Mouse (Mus musculus): ENCODE measurements around the gene Ripor3. TPM values are rescaled to one million over a fixed set of nuclear protein-coding genes. Genes with fewer than 3 reads are reported as not detected.

Ripor3 gene
- polyA plus RNA-seq, 1 experiment from 2014 or later = 0.93 TPM

GRCm38 (mm10) chr2:167975746-167976145 is 34.7 kb downstream of the Ripor3 start:
- H3K27ac ChIP-seq = no peak overlapping the region
- H3K36me3 ChIP-seq (replicated peaks) = peaks cover 93% of the 10 kb centered on the region
- no peaks in the 10 kb centered on the region for H3K9me3 ChIP-seq
- H3K27me3 ChIP-seq (ENCODE audit: poor library complexity, severe bottlenecking) = no peaks in the 10 kb centered on the region
- H3K4me3 ChIP-seq = no peak overlapping the region
- WGBS = 94% methylated on average over 12 of the region's 12 CpGs
- DNase-seq (ENCODE audit: extremely low spot score, low spot score) = no peak
- H3K4me1 ChIP-seq = no peaks in the 10 kb centered on the region

GRCm38 (mm10) chr2:167972809-167973208 is 37.6 kb downstream of the Ripor3 start:
- H3K27me3 ChIP-seq (ENCODE audit: poor library complexity, severe bottlenecking) = no peaks in the 10 kb centered on the region
- no peak overlapping the region for H3K4me3 ChIP-seq
- peaks cover 100% of the 10 kb centered on the region for H3K36me3 ChIP-seq (replicated peaks)
- H3K9me3 ChIP-seq = no peaks in the 10 kb centered on the region
- no peaks in the 10 kb centered on the region for H3K4me1 ChIP-seq
- 55% methylated on average over 1 of the region's 1 CpGs for WGBS
- no peak overlapping the region for H3K27ac ChIP-seq
- DNase-seq (ENCODE audit: extremely low spot score, low spot score) = no peak

- Histone ChIP-seq H3K4me1 (no peaks in the 10 kb centered on the region), H3K4me3 (no peak overlapping the region), H3K36me3 (replicated peaks) (peaks cover 100% of the 10 kb centered on the region), H3K27me3 (ENCODE audit: poor library complexity, severe bottlenecking) (no peaks in the 10 kb centered on the region), H3K27ac (no peak overlapping the region), H3K9me3 (no peaks in the 10 kb centered on the region)
- 92% methylated on average over 5 of the region's 5 CpGs for WGBS
- no peak for DNase-seq (ENCODE audit: extremely low spot score, low spot score)
Observed at GRCm38 (mm10) chr2:167972146-167972545, 38.3 kb downstream of the Ripor3 start.

GRCm38 (mm10) chr2:167969851-167970541 is 40.4 kb downstream of the Ripor3 start:
- Histone ChIP-seq H3K36me3 (replicated peaks) (peaks cover 100% of the 10 kb centered on the region), H3K4me3 (no peak overlapping the region), H3K27me3 (ENCODE audit: poor library complexity, severe bottlenecking) (no peaks in the 10 kb centered on the region), H3K27ac (no peak overlapping the region), H3K9me3 (no peaks in the 10 kb centered on the region), H3K4me1 (no peaks in the 10 kb centered on the region)
- WGBS = 95% methylated on average over 10 of the region's 10 CpGs
- no peak for DNase-seq (ENCODE audit: extremely low spot score, low spot score)

GRCm38 (mm10) chr2:167968504-167968903 is 41.9 kb downstream of the Ripor3 start:
- Histone ChIP-seq H3K27ac (no peak overlapping the region), H3K4me3 (no peak overlapping the region), H3K9me3 (no peaks in the 10 kb centered on the region), H3K4me1 (no peaks in the 10 kb centered on the region), H3K27me3 (ENCODE audit: poor library complexity, severe bottlenecking) (no peaks in the 10 kb centered on the region), H3K36me3 (replicated peaks) (peaks cover 100% of the 10 kb centered on the region)
- WGBS = 96% methylated on average over 7 of the region's 7 CpGs
- DNase-seq (ENCODE audit: extremely low spot score, low spot score) = no peak

GRCm38 (mm10) chr2:167965911-167966310 is 44.5 kb downstream of the Ripor3 start:
- H3K9me3 ChIP-seq = no peaks in the 10 kb centered on the region
- H3K4me3 ChIP-seq = no peak overlapping the region
- 96% methylated on average over 3 of the region's 3 CpGs for WGBS
- no peaks in the 10 kb centered on the region for H3K27me3 ChIP-seq (ENCODE audit: poor library complexity, severe bottlenecking)
- H3K36me3 ChIP-seq (replicated peaks) = peaks cover 79% of the 10 kb centered on the region
- no peak for DNase-seq (ENCODE audit: extremely low spot score, low spot score)
- H3K4me1 ChIP-seq = no peaks in the 10 kb centered on the region
- H3K27ac ChIP-seq = no peak overlapping the region

GRCm38 (mm10) chr2:167964320-167964719 is 46.1 kb downstream of the Ripor3 start:
- Histone ChIP-seq H3K36me3 (replicated peaks) (peaks cover 70% of the 10 kb centered on the region), H3K27ac (no peak overlapping the region), H3K4me3 (no peak overlapping the region), H3K27me3 (ENCODE audit: poor library complexity, severe bottlenecking) (no peaks in the 10 kb centered on the region), H3K4me1 (peaks cover 12% of the 10 kb centered on the region), H3K9me3 (no peaks in the 10 kb centered on the region)
- WGBS = 95% methylated on average over 9 of the region's 9 CpGs
- no peak for DNase-seq (ENCODE audit: extremely low spot score, low spot score)

- no peak overlapping the region for H3K4me3 ChIP-seq
- peaks cover 65% of the 10 kb centered on the region for H3K36me3 ChIP-seq (replicated peaks)
- H3K9me3 ChIP-seq = no peaks in the 10 kb centered on the region
- 92% methylated on average over 9 of the region's 9 CpGs for WGBS
- peaks cover 14% of the 10 kb centered on the region for H3K4me1 ChIP-seq
- H3K27ac ChIP-seq = no peak overlapping the region
- no peak for DNase-seq (ENCODE audit: extremely low spot score, low spot score)
- no peaks in the 10 kb centered on the region for H3K27me3 ChIP-seq (ENCODE audit: poor library complexity, severe bottlenecking)
Observed at GRCm38 (mm10) chr2:167963778-167964300, 46.6 kb downstream of the Ripor3 start.

GRCm38 (mm10) chr2:167963176-167963575 is 47.2 kb downstream of the Ripor3 start:
- Histone ChIP-seq H3K9me3 (no peaks in the 10 kb centered on the region), H3K4me3 (no peak overlapping the region), H3K4me1 (peaks cover 14% of the 10 kb centered on the region), H3K27ac (no peak overlapping the region), H3K36me3 (replicated peaks) (peaks cover 58% of the 10 kb centered on the region), H3K27me3 (ENCODE audit: poor library complexity, severe bottlenecking) (no peaks in the 10 kb centered on the region)
- WGBS = 91% methylated on average over 4 of the region's 4 CpGs
- DNase-seq (ENCODE audit: extremely low spot score, low spot score) = no peak

GRCm38 (mm10) chr2:167962347-167962746 is 48.1 kb downstream of the Ripor3 start:
- H3K4me1 ChIP-seq = peaks cover 14% of the 10 kb centered on the region
- DNase-seq (ENCODE audit: extremely low spot score, low spot score) = no peak
- WGBS = 91% methylated on average over 6 of the region's 6 CpGs
- H3K36me3 ChIP-seq (replicated peaks) = peaks cover 52% of the 10 kb centered on the region
- no peak overlapping the region for H3K4me3 ChIP-seq
- H3K27me3 ChIP-seq (ENCODE audit: poor library complexity, severe bottlenecking) = no peaks in the 10 kb centered on the region
- H3K27ac ChIP-seq = no peak overlapping the region
- H3K9me3 ChIP-seq = no peaks in the 10 kb centered on the region

GRCm38 (mm10) chr2:167960584-167960983 is 49.8 kb downstream of the Ripor3 start:
- Histone ChIP-seq H3K27me3 (ENCODE audit: poor library complexity, severe bottlenecking) (no peaks in the 10 kb centered on the region), H3K27ac (no peak overlapping the region), H3K4me1 (peaks cover 14% of the 10 kb centered on the region), H3K9me3 (no peaks in the 10 kb centered on the region), H3K4me3 (no peak overlapping the region), H3K36me3 (replicated peaks) (peaks cover 34% of the 10 kb centered on the region)
- no peak for DNase-seq (ENCODE audit: extremely low spot score, low spot score)
- 92% methylated on average over 8 of the region's 8 CpGs for WGBS

- WGBS = 83% methylated on average over 7 of the region's 7 CpGs
- no peak overlapping the region for H3K27ac ChIP-seq
- no peaks in the 10 kb centered on the region for H3K27me3 ChIP-seq (ENCODE audit: poor library complexity, severe bottlenecking)
- H3K9me3 ChIP-seq = no peaks in the 10 kb centered on the region
- no peak overlapping the region for H3K4me3 ChIP-seq
- H3K4me1 ChIP-seq = peaks cover 14% of the 10 kb centered on the region
- H3K36me3 ChIP-seq (replicated peaks) = peaks cover 28% of the 10 kb centered on the region
- DNase-seq (ENCODE audit: extremely low spot score, low spot score) = no peak
Observed at GRCm38 (mm10) chr2:167959996-167960395, 50.4 kb downstream of the Ripor3 start.

- no peaks in the 10 kb centered on the region for H3K27me3 ChIP-seq (ENCODE audit: poor library complexity, severe bottlenecking)
- H3K4me3 ChIP-seq = no peak overlapping the region
- peaks cover 28% of the 10 kb centered on the region for H3K36me3 ChIP-seq (replicated peaks)
- 79% methylated on average over 4 of the region's 4 CpGs for WGBS
- no peak overlapping the region for H3K27ac ChIP-seq
- H3K4me1 ChIP-seq = peaks cover 14% of the 10 kb centered on the region
- no peaks in the 10 kb centered on the region for H3K9me3 ChIP-seq
- no peak for DNase-seq (ENCODE audit: extremely low spot score, low spot score)
Observed at GRCm38 (mm10) chr2:167959384-167959911, 51.0 kb downstream of the Ripor3 start.

Measured in forebrain, embryonic 10.5 days (tissue).